In the genomic region with DNA sequence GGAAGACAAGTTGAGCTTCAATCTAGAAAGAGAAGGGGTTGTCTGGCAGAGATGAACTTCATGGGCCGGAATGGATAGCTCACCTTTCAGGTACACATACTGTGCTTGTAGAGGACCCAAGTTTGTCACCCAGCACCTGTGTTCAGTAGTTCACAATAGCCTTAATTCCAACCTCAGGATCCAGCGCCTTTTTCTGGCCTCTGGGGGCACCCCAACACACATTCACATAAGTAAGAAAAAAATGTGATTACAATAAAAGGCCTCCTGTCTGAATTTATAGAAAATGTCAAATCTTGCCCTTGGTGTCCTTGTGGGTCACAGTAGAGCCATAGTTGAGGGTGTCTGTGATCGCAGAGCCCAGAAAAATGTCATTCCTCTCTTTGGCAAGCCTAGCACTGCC, we compare ENCODE assay signal across 21 mouse cellular contexts. TPM values are rescaled to one million over a fixed set of nuclear protein-coding genes. Genes with fewer than 3 reads are reported as not detected.
DNase-seq lines count a peak whose midpoint lies in the region; ATAC-seq and TF ChIP-seq lines count a peak whose summit lies in the region.
"Had no signal": no experiment of that assay in that cellular context is flagged by ENCODE, and none has a peak within 500 bp of the region (broad histone marks: within the 10 kb centered on the region; RNA-seq: fewer than 3 reads in every experiment).

No protein-coding gene starts in this region.

- no peak overlapping the region for H3K4me2 ChIP-seq in forebrain, embryonic 15.5 days (replicated peaks)

- WGBS in forebrain, embryonic 15.5 days, result 90% methylated on average over 3 of the region's 3 CpGs

- CTCF ChIA-PET in Patski (lab: Charles Lee), result interaction anchor here (1.2 to 1.7 kb wide), 4 partner anchors 9 to 78 kb away, joined by 3 to 10 read pairs (median 3); no protein-coding TSS in a partner anchor

- intact Hi-C loops in heart, postnatal 25 days (cut with DNase I), result no loop called here

- peak; percentile 58 for DNase-seq in heart, adult 11 months
- no peak for DNase-seq in heart, postnatal 25 days (ENCODE audit: low spot score)
- DNase-seq in A20 (ENCODE audit: low read depth, low spot score) (peak; percentile 61), Patski (ENCODE audit: low read depth, low spot score) (no peak)
- DNase-seq in c-Kit-positive CD71-positive TER-119-positive erythroid progenitor cells, embryonic 14.5 days (ENCODE audit: low spot score), result peak; percentile 51
- no peak for DNase-seq in lung, postnatal 10 days
- no peak for DNase-seq in embryo, embryonic 10.5 days (ENCODE audit: low spot score)
- DNase-seq: adrenal gland, adult 2 months; cerebellum, adult 11 months; cerebellum, postnatal 10 days; gastrocnemius, postnatal 36 days; kidney, adult 9 months; left cerebral cortex, postnatal 4 days; liver; liver, postnatal 0 days; right cerebral cortex, adult 18-20 months; thymus, postnatal 36 days had no signal

- no peaks in the 10 kb centered on the region for H3K9me3 ChIP-seq in forebrain, embryonic 15.5 days
- H3K9me3 ChIP-seq: hindbrain, embryonic 10.5 days; megakaryocyte, embryonic 14.5 days had no signal

- peaks cover 10% of the 10 kb centered on the region for H3K4me1 ChIP-seq in forebrain, embryonic 15.5 days

- ATAC-seq in Patski, result no peak
- no peak for ATAC-seq in forebrain, embryonic 15.5 days (replicated peaks)
- ATAC-seq: forebrain, embryonic 16.5 days; liver, postnatal 0 days had no signal

- no peak overlapping the region for H3K4me3 ChIP-seq in forebrain, embryonic 15.5 days
- H3K4me3 ChIP-seq: hindbrain, embryonic 10.5 days; megakaryocyte, embryonic 14.5 days had no signal

- POLR2A ChIA-PET in Patski (lab: Charles Lee), result no interaction called here

- no peaks in the 10 kb centered on the region for H3K27me3 ChIP-seq in Patski
- H3K27me3 ChIP-seq in forebrain, embryonic 15.5 days, result no peaks in the 10 kb centered on the region

- no peak overlapping the region for H3K27ac ChIP-seq in forebrain, embryonic 15.5 days (replicated peaks)
- H3K27ac ChIP-seq: hindbrain, embryonic 10.5 days had no signal

- H3K9ac ChIP-seq in forebrain, embryonic 15.5 days (replicated peaks), result no peak overlapping the region
- H3K9ac ChIP-seq: liver, postnatal 0 days had no signal

- TF ChIP-seq CTCF in Patski (IDR thresholded peaks at IDR 0.05), result peak; percentile 47

- in situ Hi-C loops in Patski (cut with MboI; ENCODE audit: low pct_unique_long_range_greater_than_20kb), result no loop called here

- peaks cover 49% of the 10 kb centered on the region for H3K36me3 ChIP-seq in forebrain, embryonic 15.5 days

RNA-seq across cellular contexts. Expression of gene Gpr19, which starts 31.1 kb away (rescaled TPM):
- total RNA-seq in heart, postnatal 25 days (2021), result 1 to 10 TPM; 3.3 to 5.1 TPM
- 4.2 TPM for polyA plus RNA-seq in Patski (2021)
- 47.7 and 48.1 TPM in 2 replicates for polyA plus RNA-seq in forebrain, embryonic 15.5 days (2015; fragmentation: Nextera tagmentation; extraction: Ambion mirVana)

RNA-seq across cellular contexts. Expression of gene Crebl2, which starts 37.4 kb away (rescaled TPM):
- total RNA-seq in heart, postnatal 25 days (2021), result 10 to 100 TPM; 11.5 to 12.1 TPM
- 19.6 TPM for polyA plus RNA-seq in Patski (2021)
- 3.8 and 3.9 TPM in 2 replicates for polyA plus RNA-seq in forebrain, embryonic 15.5 days (2015; fragmentation: Nextera tagmentation; extraction: Ambion mirVana)

RNA-seq across cellular contexts. Expression of gene Cdkn1b, which starts 52.9 kb away (rescaled TPM):
- 10 to 100 TPM; 40.3 to 49.5 TPM for total RNA-seq in heart, postnatal 25 days (2021)
- polyA plus RNA-seq in Patski (2021), result 76.0 TPM
- polyA plus RNA-seq in forebrain, embryonic 15.5 days (2015; fragmentation: Nextera tagmentation; extraction: Ambion mirVana), result 52.4 and 55.1 TPM in 2 replicates

Comparison
In these comparisons a context has a peak if more than half of its experiments do, and no peak if none do; other contexts are left out.
1. DNase-seq: peak in heart, adult 11 months (single experiment), A20 (single experiment) and c-Kit-positive CD71-positive TER-119-positive erythroid progenitor cells, embryonic 14.5 days (single experiment); none in heart, postnatal 25 days (single experiment), Patski (single experiment), lung, postnatal 10 days (single experiment) and embryo, embryonic 10.5 days (single experiment).